Mouse (Mus musculus) ES-Bruce4 (cell line): Measurements from ENCODE around the gene Zcchc3.
A peak's percentile ranks its signal among the peaks of the same experiment; 100 is the strongest.

Experiments
- CTCF ChIP-seq: IDR thresholded peaks from one replicate; pipeline ENCODE4 v1.8.1; 2011; ENCODE audit warnings: low read depth, low read length
- EP300 ChIP-seq: IDR thresholded peaks from 2 replicates; pipeline ENCODE4 v1.6.1; 2011; ENCODE audit warnings: low read depth, low read length; ENCODE audit not compliant: insufficient read depth
- POLR2A ChIP-seq: IDR thresholded peaks from one replicate; pipeline ENCODE4 v1.8.1; 2011; ENCODE audit warnings: low read length; ENCODE audit not compliant: insufficient read depth

DNA sequence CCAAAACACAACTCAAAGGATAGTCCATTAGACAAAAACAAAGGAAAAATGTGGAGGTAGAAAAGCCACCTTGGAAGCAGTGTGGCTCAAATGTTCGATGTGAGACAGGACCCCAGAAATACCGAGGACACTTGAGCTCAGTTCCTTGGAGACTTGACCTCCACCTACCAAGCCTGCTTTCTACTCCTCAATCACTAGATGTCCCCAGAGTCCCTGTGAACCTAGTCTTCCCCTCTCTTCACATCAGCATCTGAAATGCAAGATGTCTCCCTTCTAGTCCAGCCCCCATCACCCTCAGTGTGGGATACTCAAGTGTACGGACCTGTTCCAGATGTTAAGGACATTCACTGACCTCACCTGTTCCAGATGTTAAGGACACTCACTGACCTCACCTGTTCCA, 22.0 kb downstream of the Zcchc3 start:
- no peak for TF ChIP-seq POLR2A
- peak; percentile 38 for TF ChIP-seq CTCF
- TF ChIP-seq EP300 = no peak
